Mouse (Mus musculus) forebrain, embryonic 12.5 days (tissue): ENCODE data around the gene Ceacam16. TPM values are rescaled to one million over a fixed set of nuclear protein-coding genes. Genes with fewer than 3 reads are reported as not detected.

Experiments
- ATAC-seq: fragments of 200-750 bp; cut with Nextera tagmentation; 2 replicates; pipeline ENCODE4 v1.8.0; 2017; ENCODE audit warnings: moderate TSS enrichment; ENCODE audit not compliant: low FRiP score
- H3K27ac ChIP-seq: fragments of 300-500 bp; sonication (generic); 2 replicates; pipeline ENCODE4 v1.5.1; 2016; ENCODE audit warnings: mild to moderate bottlenecking
- H3K27me3 ChIP-seq: fragments of 300-500 bp; sonication (generic); 2 replicates; pipeline ENCODE4 v1.6.1; 2016; ENCODE audit warnings: mild to moderate bottlenecking
- H3K36me3 ChIP-seq: fragments of 300-500 bp; sonication (generic); replicated peaks from 2 replicates; pipeline ENCODE4 v1.6.1; 2016; ENCODE audit warnings: mild to moderate bottlenecking
- H3K4me1 ChIP-seq: fragments of 300-500 bp; sonication (generic); 2 replicates; pipeline ENCODE4 v1.6.1; 2016
- H3K4me2 ChIP-seq: fragments of 300-500 bp; sonication (generic); 2 replicates; pipeline ENCODE4 v1.6.1; 2016; ENCODE audit warnings: mild to moderate bottlenecking, moderate library complexity
- H3K4me3 ChIP-seq: fragments of 300-500 bp; sonication (generic); replicated peaks from 2 replicates; pipeline ENCODE4 v1.5.1; 2016; ENCODE audit warnings: mild to moderate bottlenecking
- H3K9ac ChIP-seq: fragments of 300-500 bp; sonication (generic); 2 replicates; pipeline ENCODE4 v1.6.1; 2016; ENCODE audit warnings: mild to moderate bottlenecking
- H3K9me3 ChIP-seq: fragments of 300-500 bp; sonication (generic); 2 replicates; pipeline ENCODE4 v1.6.1; 2016
- WGBS: fragments of 180-500 bp; shearing (Covaris S2); methylation state at CpG from one replicate; pipeline ENCODE4 v1.1.7; 2016; 5-methylcytosine and 5-hydroxymethylcytosine counted together
- polyA plus RNA-seq: library from polyadenylated mRNA; unstranded; fragments of >200 nt; fragmentation: Nextera tagmentation; extraction: Ambion mirVana; gene quantifications from 2 replicates; pipeline ENCODE4 v1.2.1, GENCODE M21; 2016

Gene Ceacam16
- polyA plus RNA-seq, 1 experiment from 2014 or later, result not detected

DNA sequence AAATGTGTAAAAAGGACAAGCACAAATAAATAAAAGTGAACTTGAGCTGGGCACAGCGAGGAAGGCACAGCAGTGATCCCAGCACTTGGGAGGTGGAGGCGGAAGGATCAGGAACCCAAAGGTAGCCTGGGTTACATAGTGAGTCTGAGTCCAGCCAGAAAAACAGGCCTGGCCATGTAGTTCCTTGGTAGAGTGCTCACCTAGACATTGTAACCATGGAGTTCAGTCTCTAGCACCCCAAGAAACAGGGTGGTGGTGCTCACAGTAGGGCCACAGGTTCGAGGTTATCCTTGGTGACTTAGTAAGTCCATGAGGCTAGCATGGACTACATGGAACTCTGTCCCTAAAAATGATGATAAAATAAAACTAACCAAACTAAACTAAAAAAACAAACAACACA, 20.2 kb downstream of the Ceacam16 start:
- Histone ChIP-seq H3K4me3 (no peak overlapping the region), H3K9ac (no peak overlapping the region), H3K4me2 (no peak overlapping the region), H3K27ac (no peak overlapping the region), H3K36me3 (no peaks in the 10 kb centered on the region), H3K27me3 (peaks cover 31% of the 10 kb centered on the region), H3K4me1 (no peaks in the 10 kb centered on the region), H3K9me3 (0 out of 2 replicates have a peak, but pooled peaks cover 3% of the 10 kb centered on the region)
- no peak for ATAC-seq
- WGBS, result 84% methylated on average over 3 of the region's 3 CpGs

DNA sequence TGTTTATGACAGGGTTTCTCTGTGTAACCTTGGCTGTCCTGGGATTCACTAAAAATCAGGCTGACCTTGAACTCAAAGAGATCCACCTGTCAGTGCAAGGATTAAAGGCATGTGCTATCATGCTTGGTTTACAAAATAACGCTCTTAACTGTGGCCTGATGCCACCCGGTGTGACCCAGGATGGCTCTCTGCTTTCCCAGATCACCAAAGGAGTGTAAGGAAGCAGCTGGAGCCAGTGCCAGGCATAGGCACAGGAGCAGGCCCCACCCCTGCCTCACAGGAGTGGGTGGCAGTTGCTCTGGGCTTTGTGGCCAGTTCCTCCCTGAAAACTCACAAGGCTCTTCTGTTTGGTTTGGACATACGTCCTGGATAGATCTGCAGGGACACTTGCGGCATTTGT, 20.7 kb downstream of the Ceacam16 start:
- 83% methylated on average over 4 of the region's 4 CpGs for WGBS
- H3K4me1 ChIP-seq, result no peaks in the 10 kb centered on the region
- H3K4me3 ChIP-seq, result no peak overlapping the region
- peaks cover 25% of the 10 kb centered on the region for H3K27me3 ChIP-seq
- no peak overlapping the region for H3K27ac ChIP-seq
- 0 out of 2 replicates have a peak, but pooled peaks cover 3% of the 10 kb centered on the region for H3K9me3 ChIP-seq
- no peak for ATAC-seq
- H3K36me3 ChIP-seq, result no peaks in the 10 kb centered on the region
- H3K4me2 ChIP-seq, result no peak overlapping the region
- H3K9ac ChIP-seq, result no peak overlapping the region

DNA sequence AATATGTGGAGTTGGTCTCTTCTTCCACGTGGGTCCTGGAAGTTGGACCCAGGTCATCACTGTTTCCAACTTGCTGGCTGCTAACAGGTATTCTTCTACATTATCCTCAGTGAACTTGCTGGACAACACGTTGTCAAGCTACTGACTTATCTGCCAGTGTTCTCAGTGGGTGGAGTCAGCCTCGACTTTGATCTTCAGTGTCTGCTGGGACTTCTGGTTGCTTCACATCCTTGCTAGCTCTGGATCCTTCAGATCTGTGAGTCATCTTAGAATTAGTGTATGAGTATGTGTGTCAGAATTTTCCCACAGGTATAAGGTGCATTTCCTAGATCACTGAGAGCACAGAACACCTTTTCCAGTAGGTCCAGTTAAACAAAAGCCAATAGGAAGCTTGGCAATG, 24.3 kb downstream of the Ceacam16 start:
- H3K27ac ChIP-seq, result no peak overlapping the region
- H3K9ac ChIP-seq, result no peak overlapping the region
- no peaks in the 10 kb centered on the region for H3K36me3 ChIP-seq
- peaks cover 3% of the 10 kb centered on the region; the same call in 1 of the 2 replicates for H3K27me3 ChIP-seq
- 74% methylated on average over 3 of the region's 3 CpGs for WGBS
- H3K4me2 ChIP-seq, result no peak overlapping the region
- ATAC-seq, result no peak
- H3K4me1 ChIP-seq, result no peaks in the 10 kb centered on the region
- no peak overlapping the region for H3K4me3 ChIP-seq
- 0 out of 2 replicates have a peak, but pooled peaks cover 3% of the 10 kb centered on the region for H3K9me3 ChIP-seq

DNA sequence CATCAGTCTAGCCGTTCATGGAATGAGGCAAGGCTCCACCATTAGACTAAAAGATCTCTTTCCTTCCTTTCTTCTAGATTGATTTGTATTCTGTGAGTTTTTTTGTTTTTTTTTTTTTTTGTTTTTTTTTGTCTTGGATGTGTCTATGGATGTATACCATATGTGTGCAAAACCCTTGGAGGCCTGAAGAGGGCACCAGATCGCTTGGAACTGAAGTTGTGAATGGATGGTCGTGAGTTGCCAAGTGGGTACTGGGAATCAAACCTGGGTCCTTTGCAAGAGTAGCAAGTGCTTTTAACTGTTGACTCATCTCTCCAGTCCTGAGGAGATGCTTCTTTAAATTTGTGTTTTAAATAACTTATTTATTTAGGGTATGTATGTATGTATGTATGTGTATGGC, 27.0 kb downstream of the Ceacam16 start:
- WGBS, result 63% methylated on average over 3 of the region's 3 CpGs
- H3K27me3 ChIP-seq, result peaks cover 10% of the 10 kb centered on the region; the same call in 1 of the 2 replicates

DNA sequence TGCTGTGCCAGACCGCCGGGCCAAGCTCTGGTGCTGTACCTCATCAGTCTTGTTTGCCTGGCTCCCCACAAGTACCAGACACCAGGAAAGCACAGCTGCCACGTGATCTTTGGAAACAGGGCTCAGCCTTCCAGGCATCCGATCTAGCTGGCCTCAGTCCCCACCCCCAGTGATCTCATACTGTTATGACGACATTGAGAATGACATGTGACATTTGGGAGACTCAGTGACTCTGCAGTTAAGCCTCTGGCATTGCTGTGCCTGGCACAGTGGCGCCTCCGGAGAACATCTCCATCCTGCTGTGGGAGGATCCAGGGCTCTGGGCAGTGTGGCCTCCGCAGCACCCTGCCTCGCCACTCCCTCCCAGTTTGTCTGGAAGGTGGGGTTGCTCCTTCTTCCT, 29.3 kb downstream of the Ceacam16 start:
- Histone ChIP-seq H3K4me3 (no peak overlapping the region), H3K9me3 (0 out of 2 replicates have a peak, but pooled peaks cover 1% of the 10 kb centered on the region), H3K4me2 (no peak overlapping the region), H3K27me3 (peaks cover 10% of the 10 kb centered on the region; the same call in 1 of the 2 replicates), H3K27ac (no peak overlapping the region), H3K4me1 (peaks cover 6% of the 10 kb centered on the region; the same call in 1 of the 2 replicates), H3K9ac (no peak overlapping the region), H3K36me3 (no peaks in the 10 kb centered on the region)
- ATAC-seq, result no peak
- 55% methylated on average over 9 of the region's 9 CpGs for WGBS

More for the DNA sequence above, 27.0 kb downstream of the Ceacam16 start:
- no peak for ATAC-seq
- H3K9me3 ChIP-seq, result 0 out of 2 replicates have a peak, but pooled peaks cover 3% of the 10 kb centered on the region
- no peak overlapping the region for H3K4me2 ChIP-seq
- H3K27ac ChIP-seq, result no peak overlapping the region
- no peaks in the 10 kb centered on the region for H3K36me3 ChIP-seq
- H3K9ac ChIP-seq, result no peak overlapping the region
- H3K4me1 ChIP-seq, result peaks cover 6% of the 10 kb centered on the region; the same call in 1 of the 2 replicates
- H3K4me3 ChIP-seq, result no peak overlapping the region

DNA sequence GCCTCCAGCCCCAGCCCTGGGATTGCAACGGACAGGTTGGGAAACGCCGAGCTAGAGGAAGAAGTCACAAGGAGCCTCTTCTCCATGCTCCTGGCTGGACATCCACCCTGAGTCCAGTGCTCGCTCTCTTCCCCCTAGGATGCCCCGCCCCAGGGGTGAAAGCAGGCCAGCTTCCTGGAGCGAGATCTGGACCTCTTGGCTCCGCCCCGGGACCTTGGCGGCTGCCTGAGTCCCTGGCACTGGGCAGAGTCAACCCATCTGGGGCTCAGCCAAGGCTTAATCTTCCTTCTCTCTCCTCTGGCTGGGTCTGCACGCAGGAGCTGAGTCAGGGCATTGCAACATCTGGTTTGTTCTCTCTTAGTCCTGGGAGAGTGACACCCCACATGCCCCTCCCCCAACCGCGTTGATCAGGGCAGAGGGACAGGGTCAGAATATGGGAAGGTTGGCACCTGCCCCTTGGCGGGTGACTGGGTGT, 30.4 kb downstream of the Ceacam16 start:
- ATAC-seq, result no peak
- peaks cover 10% of the 10 kb centered on the region; the same call in 1 of the 2 replicates for H3K27me3 ChIP-seq
- no peak overlapping the region for H3K4me2 ChIP-seq
- no peaks in the 10 kb centered on the region for H3K9me3 ChIP-seq
- H3K4me3 ChIP-seq, result no peak overlapping the region
- H3K36me3 ChIP-seq, result no peaks in the 10 kb centered on the region
- no peak overlapping the region for H3K27ac ChIP-seq
- 36% methylated on average over 13 of the region's 13 CpGs for WGBS
- peaks cover 6% of the 10 kb centered on the region; the same call in 1 of the 2 replicates for H3K4me1 ChIP-seq
- H3K9ac ChIP-seq, result no peak overlapping the region

DNA sequence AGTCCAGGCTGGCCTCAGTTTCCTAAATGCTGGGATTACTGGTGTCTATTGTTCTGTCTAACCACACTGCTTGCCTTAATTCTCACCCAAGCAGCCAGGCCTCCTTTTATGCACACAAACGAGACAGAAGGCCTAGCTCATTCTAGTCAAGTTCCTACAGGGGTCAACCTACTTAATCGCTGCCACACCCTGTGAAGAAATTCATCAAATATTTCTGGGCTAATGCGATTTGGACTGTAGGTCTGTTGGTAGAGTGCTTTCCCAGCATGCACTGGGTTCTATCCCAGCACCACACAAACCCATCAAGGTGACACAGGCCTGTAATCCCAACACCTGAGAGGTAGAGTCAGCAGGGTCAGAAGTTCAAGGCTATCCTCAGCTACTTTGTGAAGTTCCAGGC, 31.4 kb downstream of the Ceacam16 start:
- H3K36me3 ChIP-seq, result no peaks in the 10 kb centered on the region
- peaks cover 6% of the 10 kb centered on the region; the same call in 1 of the 2 replicates for H3K4me1 ChIP-seq
- H3K27ac ChIP-seq, result no peak overlapping the region
- no peak overlapping the region for H3K4me2 ChIP-seq
- 86% methylated on average over 3 of the region's 3 CpGs for WGBS
- ATAC-seq, result no peak
- H3K4me3 ChIP-seq, result no peak overlapping the region
- peaks cover 12% of the 10 kb centered on the region for H3K27me3 ChIP-seq
- no peaks in the 10 kb centered on the region for H3K9me3 ChIP-seq
- H3K9ac ChIP-seq, result no peak overlapping the region

DNA sequence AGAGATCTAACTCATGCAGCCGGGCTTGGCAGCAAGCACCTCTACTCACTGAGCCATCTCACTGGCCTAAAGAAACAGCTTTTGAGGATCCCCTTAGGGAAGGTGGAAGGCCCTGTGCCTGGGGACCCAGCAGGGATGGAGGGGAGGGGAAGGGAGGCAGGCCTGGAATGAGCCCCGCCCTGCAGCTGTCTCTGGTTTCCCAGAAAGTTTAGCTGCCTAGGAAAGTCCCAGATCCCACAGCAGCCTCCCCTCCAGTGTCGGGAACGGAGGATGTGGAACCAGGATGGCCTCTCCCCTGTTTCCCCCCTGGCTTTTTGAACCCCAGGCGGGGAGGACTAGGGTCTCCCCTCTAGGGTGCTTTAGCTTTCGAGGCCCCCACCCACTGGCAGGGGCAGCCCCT, 34.3 kb downstream of the Ceacam16 start:
- no peak overlapping the region for H3K27ac ChIP-seq
- WGBS, result 46% methylated on average over 6 of the region's 6 CpGs
- no peak overlapping the region for H3K4me3 ChIP-seq
- H3K9ac ChIP-seq, result no peak overlapping the region
- H3K27me3 ChIP-seq, result peaks cover 38% of the 10 kb centered on the region
- no peaks in the 10 kb centered on the region for H3K36me3 ChIP-seq
- no peak for ATAC-seq
- H3K9me3 ChIP-seq, result no peaks in the 10 kb centered on the region
- H3K4me1 ChIP-seq, result peaks cover 19% of the 10 kb centered on the region
- no peak overlapping the region for H3K4me2 ChIP-seq

DNA sequence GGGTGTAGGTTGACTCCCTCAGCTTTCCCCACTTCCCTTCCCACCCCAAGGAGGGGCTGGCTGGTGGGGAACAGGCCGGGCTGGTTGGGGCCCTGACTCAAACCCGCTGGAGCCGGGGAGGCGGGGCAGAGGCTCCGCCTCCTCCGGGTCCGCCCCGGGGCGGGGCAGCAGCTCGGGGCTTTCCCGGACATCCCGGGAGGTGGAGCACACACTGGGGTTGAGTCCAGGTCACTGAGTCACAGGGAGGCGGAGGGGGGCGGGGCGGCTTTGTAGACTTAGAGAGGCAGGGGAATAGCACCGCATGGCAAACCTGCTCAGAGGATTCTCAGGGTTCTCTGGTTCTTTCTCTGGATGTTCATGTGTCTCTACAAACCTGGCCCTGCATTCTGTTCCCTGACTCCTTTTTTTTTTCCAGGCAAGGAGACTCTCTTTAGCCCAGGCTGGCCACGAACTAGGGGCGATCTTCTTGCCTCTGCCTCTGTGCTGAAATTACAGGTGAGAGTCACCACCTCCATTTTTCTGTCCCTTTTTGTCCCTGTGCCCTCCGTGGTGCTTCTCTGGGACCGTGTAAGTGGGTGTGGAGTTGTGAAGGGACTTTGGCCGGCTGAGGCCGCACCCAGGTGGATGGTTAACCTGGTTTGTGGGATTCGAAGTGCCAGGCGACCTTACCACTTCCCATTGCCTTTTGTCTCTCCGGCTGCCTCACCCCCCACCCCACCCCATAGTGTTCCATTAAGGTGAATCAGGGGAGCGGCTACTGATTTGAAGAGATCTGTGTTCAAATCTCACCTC, 36.7 kb downstream of the Ceacam16 start:
- H3K27ac ChIP-seq, result 0 out of 2 replicates have a peak overlapping the region, but pooled peaks have one; percentile 26
- H3K4me2 ChIP-seq, result peak overlapping the region; percentile 25
- peak; percentile 41; the same call in 1 of the 2 replicates for ATAC-seq
- peak overlapping the region; percentile 8; the same call in 1 of the 2 replicates for H3K9ac ChIP-seq
- H3K9me3 ChIP-seq, result no peaks in the 10 kb centered on the region
- peaks cover 13% of the 10 kb centered on the region for H3K4me1 ChIP-seq
- H3K27me3 ChIP-seq, result peaks cover 52% of the 10 kb centered on the region
- H3K4me3 ChIP-seq, result 0 out of 2 replicates have a peak overlapping the region, but pooled peaks have one; percentile 4
- no peaks in the 10 kb centered on the region for H3K36me3 ChIP-seq
- WGBS, result 24% methylated on average over 26 of the region's 26 CpGs

DNA sequence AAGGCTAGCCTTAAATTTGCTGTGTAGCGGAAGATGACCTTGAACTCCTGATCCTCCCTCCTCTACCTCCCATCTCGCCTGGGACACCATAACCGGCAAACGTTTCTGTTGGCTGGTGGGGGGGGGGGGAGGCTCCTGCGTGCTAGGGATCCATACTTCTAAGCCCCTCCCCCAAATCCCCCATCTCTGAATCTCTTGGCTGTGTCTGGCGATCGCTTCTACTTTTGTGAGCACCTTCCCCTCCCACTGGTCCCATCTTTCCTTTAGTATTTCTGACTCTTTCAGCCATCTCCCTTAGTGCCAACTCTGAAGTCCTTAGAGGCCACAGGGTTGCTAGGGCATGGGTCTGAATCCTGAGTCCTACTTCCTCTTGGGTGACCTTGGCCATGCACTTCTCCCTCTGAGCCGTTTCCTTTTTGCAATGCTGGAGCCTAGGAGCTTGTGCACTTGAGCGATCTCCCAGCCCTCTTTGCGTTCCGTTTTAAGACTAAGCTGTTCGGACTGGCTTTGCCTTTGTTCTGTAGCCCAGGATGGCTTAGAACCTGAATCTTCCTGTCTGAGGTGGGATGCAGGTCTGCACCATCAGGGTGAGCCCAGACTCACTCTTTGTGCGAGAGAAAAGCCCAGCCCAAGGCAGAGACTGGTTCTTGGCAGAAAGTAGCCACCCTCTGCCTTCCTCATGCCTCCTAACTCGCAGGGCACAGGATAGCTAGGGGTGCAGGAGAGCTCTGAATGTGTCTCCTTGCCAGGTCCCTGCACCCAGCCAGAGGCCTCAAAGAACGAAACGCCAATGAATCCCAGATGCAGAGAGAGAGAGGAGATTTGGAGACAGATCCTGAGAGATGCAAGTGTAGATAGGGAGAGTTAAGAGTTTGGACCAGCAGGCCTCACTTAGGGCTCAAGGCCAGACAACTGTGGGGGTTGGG, 37.6 kb downstream of the Ceacam16 start:
- 22% methylated on average over 16 of the region's 16 CpGs for WGBS
- Histone ChIP-seq H3K9ac (0 out of 2 replicates have a peak overlapping the region, but pooled peaks have one; percentile 8), H3K4me1 (peaks cover 13% of the 10 kb centered on the region), H3K27ac (0 out of 2 replicates have a peak overlapping the region, but pooled peaks have one; percentile 26), H3K4me2 (peak overlapping the region; percentile 25; the same call in 1 of the 2 replicates), H3K27me3 (peaks cover 61% of the 10 kb centered on the region), H3K4me3 (0 out of 2 replicates have a peak overlapping the region, but pooled peaks have one; percentile 4), H3K36me3 (no peaks in the 10 kb centered on the region), H3K9me3 (no peaks in the 10 kb centered on the region)
- no peak for ATAC-seq

DNA sequence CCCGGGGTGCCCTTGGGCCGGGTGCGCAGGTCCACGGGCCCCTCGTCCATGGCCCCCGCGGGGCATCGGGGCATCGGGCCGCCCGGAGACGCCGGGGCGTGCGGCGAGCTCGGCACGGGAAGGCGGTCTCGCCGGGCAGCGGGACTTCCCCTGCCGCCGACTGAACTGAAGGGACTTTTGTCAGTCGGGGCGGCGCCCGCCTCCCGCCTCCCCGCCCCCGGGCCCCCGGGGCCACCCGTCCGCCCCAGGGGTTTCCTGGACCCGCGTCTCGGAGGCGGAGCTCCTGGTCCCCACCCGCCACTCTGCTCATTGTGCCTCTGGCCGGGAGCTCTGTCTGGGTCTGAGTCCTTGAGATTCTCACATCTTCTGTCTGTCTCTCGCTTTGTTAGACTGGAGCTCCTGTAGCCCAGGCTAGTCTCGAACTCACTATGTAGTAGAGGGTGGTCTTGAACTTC, 38.5 kb downstream of the Ceacam16 start, which contains the start of gene Bcl3:
TSS of gene Bcl3 (minus strand) at position 167 of the 455 bp plus-strand sequence.
- Histone ChIP-seq H3K9ac (peak within 1 kb of the TSS; percentile 33; the same call in 1 of the 2 replicates), H3K36me3 (no peaks in the 10 kb centered on the region), H3K27me3 (peaks cover 70% of the 10 kb centered on the region), H3K4me3 (peak within 1 kb of the TSS; percentile 36), H3K27ac (no peak within 1 kb of the TSS), H3K4me1 (peaks cover 16% of the 10 kb centered on the region), H3K4me2 (peak within 1 kb of the TSS; percentile 55), H3K9me3 (no peaks in the 10 kb centered on the region)
- ATAC-seq, result no peak
- 1% methylated on average over 39 of the region's 42 CpGs for WGBS
